Mouse (Mus musculus): ENCODE results near the gene Tgfbi. TPM values are rescaled to one million over a fixed set of nuclear protein-coding genes. Genes with fewer than 3 reads are reported as not detected.

Gene Tgfbi
- polyA plus RNA-seq (2015; fragmentation: Nextera tagmentation; extraction: Ambion mirVana) = 64.4 and 68.3 TPM in 2 replicates

GRCm38 (mm10) chr13:56609103-56609856 is at the start of gene Tgfbi:
Gene Tgfbi, plus strand, starts transcription at chr13:56609523.
- Histone ChIP-seq H3K9me3 (replicated peaks) (no peaks in the 10 kb centered on the region), H3K4me2 (replicated peaks) (peak within 1 kb of the TSS; percentile 97), H3K27ac (replicated peaks) (0 out of 2 replicates have a peak within 1 kb of the TSS, but pooled peaks have one; percentile 78), H3K9ac (peak within 1 kb of the TSS; percentile 50), H3K4me3 (replicated peaks) (peak within 1 kb of the TSS; percentile 50), H3K27me3 (0 out of 2 replicates have a peak, but pooled peaks cover 14% of the 10 kb centered on the region), H3K36me3 (no peaks in the 10 kb centered on the region), H3K4me1 (peaks cover 75% of the 10 kb centered on the region)
- peak; percentile 61 for ATAC-seq (ENCODE audit: insufficient number of reproducible peaks, low FRiP score, low TSS enrichment, low read depth)
- 2% methylated on average over 36 of the region's 36 CpGs for WGBS

GRCm38 (mm10) chr13:56559841-56560370 is 49.4 kb upstream of the Tgfbi start:
- Histone ChIP-seq H3K36me3 (no peaks in the 10 kb centered on the region), H3K4me1 (no peaks in the 10 kb centered on the region), H3K4me3 (replicated peaks) (no peak overlapping the region), H3K27ac (replicated peaks) (no peak overlapping the region), H3K9me3 (replicated peaks) (no peaks in the 10 kb centered on the region), H3K27me3 (no peaks in the 10 kb centered on the region), H3K4me2 (replicated peaks) (no peak overlapping the region), H3K9ac (no peak overlapping the region)
- ATAC-seq (ENCODE audit: insufficient number of reproducible peaks, low FRiP score, low TSS enrichment, low read depth) = no peak
- 75% methylated on average over 6 of the region's 6 CpGs for WGBS

GRCm38 (mm10) chr13:56561129-56561528 is 48.2 kb upstream of the Tgfbi start:
- 56% methylated on average over 8 of the region's 8 CpGs for WGBS
- ATAC-seq (ENCODE audit: insufficient number of reproducible peaks, low FRiP score, low TSS enrichment, low read depth) = no peak
- Histone ChIP-seq H3K27ac (replicated peaks) (no peak overlapping the region), H3K36me3 (no peaks in the 10 kb centered on the region), H3K4me2 (replicated peaks) (no peak overlapping the region), H3K9me3 (replicated peaks) (no peaks in the 10 kb centered on the region), H3K4me1 (peaks cover under 1% of the 10 kb centered on the region; the same call in 1 of the 2 replicates), H3K4me3 (replicated peaks) (no peak overlapping the region), H3K9ac (no peak overlapping the region), H3K27me3 (no peaks in the 10 kb centered on the region)

GRCm38 (mm10) chr13:56563075-56563474 is 46.2 kb upstream of the Tgfbi start:
- WGBS = 33% methylated on average over 6 of the region's 6 CpGs
- no peak overlapping the region for H3K4me3 ChIP-seq (replicated peaks)
- no peaks in the 10 kb centered on the region for H3K36me3 ChIP-seq
- no peaks in the 10 kb centered on the region for H3K9me3 ChIP-seq (replicated peaks)
- peaks cover 6% of the 10 kb centered on the region for H3K4me1 ChIP-seq
- H3K27ac ChIP-seq (replicated peaks) = no peak overlapping the region
- H3K4me2 ChIP-seq (replicated peaks) = no peak overlapping the region
- no peak overlapping the region for H3K9ac ChIP-seq
- ATAC-seq (ENCODE audit: insufficient number of reproducible peaks, low FRiP score, low TSS enrichment, low read depth) = no peak
- H3K27me3 ChIP-seq = no peaks in the 10 kb centered on the region

GRCm38 (mm10) chr13:56566336-56566735 is 43.0 kb upstream of the Tgfbi start:
- 33% methylated on average over 10 of the region's 10 CpGs for WGBS
- Histone ChIP-seq H3K4me2 (replicated peaks) (no peak overlapping the region), H3K27ac (replicated peaks) (peak overlapping the region; percentile 17; the same call in 1 of the 2 replicates), H3K9me3 (replicated peaks) (no peaks in the 10 kb centered on the region), H3K4me1 (peaks cover 6% of the 10 kb centered on the region), H3K4me3 (replicated peaks) (no peak overlapping the region), H3K36me3 (no peaks in the 10 kb centered on the region), H3K27me3 (no peaks in the 10 kb centered on the region), H3K9ac (no peak overlapping the region)
- ATAC-seq (ENCODE audit: insufficient number of reproducible peaks, low FRiP score, low TSS enrichment, low read depth) = 0 out of 2 replicates have a peak, but pooled peaks have one; percentile 15

GRCm38 (mm10) chr13:56571645-56572044 is 37.7 kb upstream of the Tgfbi start:
- no peak for ATAC-seq (ENCODE audit: insufficient number of reproducible peaks, low FRiP score, low TSS enrichment, low read depth)

GRCm38 (mm10) chr13:56575074-56575473 is 34.2 kb upstream of the Tgfbi start:
- no peak overlapping the region for H3K9ac ChIP-seq
- peaks cover 30% of the 10 kb centered on the region for H3K4me1 ChIP-seq
- H3K4me3 ChIP-seq (replicated peaks) = no peak overlapping the region
- H3K9me3 ChIP-seq (replicated peaks) = no peaks in the 10 kb centered on the region
- no peak for ATAC-seq (ENCODE audit: insufficient number of reproducible peaks, low FRiP score, low TSS enrichment, low read depth)
- no peak overlapping the region for H3K27ac ChIP-seq (replicated peaks)
- H3K4me2 ChIP-seq (replicated peaks) = no peak overlapping the region
- no peaks in the 10 kb centered on the region for H3K36me3 ChIP-seq
- no peaks in the 10 kb centered on the region for H3K27me3 ChIP-seq
- 76% methylated on average over 4 of the region's 4 CpGs for WGBS

More at GRCm38 (mm10) chr13:56571645-56572044, 37.7 kb upstream of the Tgfbi start:
- Histone ChIP-seq H3K36me3 (no peaks in the 10 kb centered on the region), H3K4me3 (replicated peaks) (no peak overlapping the region), H3K9me3 (replicated peaks) (no peaks in the 10 kb centered on the region), H3K4me1 (peaks cover 29% of the 10 kb centered on the region), H3K27ac (replicated peaks) (no peak overlapping the region), H3K4me2 (replicated peaks) (no peak overlapping the region), H3K9ac (no peak overlapping the region), H3K27me3 (no peaks in the 10 kb centered on the region)
- 82% methylated on average over 8 of the region's 8 CpGs for WGBS

- H3K4me1 ChIP-seq = peaks cover 34% of the 10 kb centered on the region
- no peaks in the 10 kb centered on the region for H3K9me3 ChIP-seq (replicated peaks)
- H3K4me2 ChIP-seq (replicated peaks) = no peak overlapping the region
- no peak overlapping the region for H3K9ac ChIP-seq
- no peaks in the 10 kb centered on the region for H3K27me3 ChIP-seq
- no peaks in the 10 kb centered on the region for H3K36me3 ChIP-seq
- peak overlapping the region; percentile 78 for H3K27ac ChIP-seq (replicated peaks)
- no peak overlapping the region for H3K4me3 ChIP-seq (replicated peaks)
- WGBS = 45% methylated on average over 12 of the region's 12 CpGs
- 0 out of 2 replicates have a peak, but pooled peaks have one; percentile 52 for ATAC-seq (ENCODE audit: insufficient number of reproducible peaks, low FRiP score, low TSS enrichment, low read depth)
Measured at GRCm38 (mm10) chr13:56575701-56576321, 33.5 kb upstream of the Tgfbi start.

GRCm38 (mm10) chr13:56578097-56578496 is 31.2 kb upstream of the Tgfbi start:
- H3K9ac ChIP-seq = no peak overlapping the region
- peaks cover 44% of the 10 kb centered on the region for H3K4me1 ChIP-seq
- no peak overlapping the region for H3K4me3 ChIP-seq (replicated peaks)
- H3K36me3 ChIP-seq = no peaks in the 10 kb centered on the region
- H3K27me3 ChIP-seq = no peaks in the 10 kb centered on the region
- no peak for ATAC-seq (ENCODE audit: insufficient number of reproducible peaks, low FRiP score, low TSS enrichment, low read depth)
- no peak overlapping the region for H3K4me2 ChIP-seq (replicated peaks)
- H3K9me3 ChIP-seq (replicated peaks) = no peaks in the 10 kb centered on the region
- no peak overlapping the region for H3K27ac ChIP-seq (replicated peaks)
- 71% methylated on average over 5 of the region's 5 CpGs for WGBS

GRCm38 (mm10) chr13:56580450-56580849 is 28.9 kb upstream of the Tgfbi start:
- Histone ChIP-seq H3K36me3 (no peaks in the 10 kb centered on the region), H3K9ac (no peak overlapping the region), H3K4me1 (peaks cover 40% of the 10 kb centered on the region), H3K27me3 (no peaks in the 10 kb centered on the region), H3K27ac (replicated peaks) (peak overlapping the region; percentile 91; the same call in 1 of the 2 replicates), H3K4me3 (replicated peaks) (no peak overlapping the region), H3K9me3 (replicated peaks) (no peaks in the 10 kb centered on the region), H3K4me2 (replicated peaks) (no peak overlapping the region)
- no peak for ATAC-seq (ENCODE audit: insufficient number of reproducible peaks, low FRiP score, low TSS enrichment, low read depth)
- WGBS = 70% methylated on average over 5 of the region's 5 CpGs

GRCm38 (mm10) chr13:56581512-56581911 is 27.8 kb upstream of the Tgfbi start:
- 13% methylated on average over 3 of the region's 3 CpGs for WGBS
- ATAC-seq (ENCODE audit: insufficient number of reproducible peaks, low FRiP score, low TSS enrichment, low read depth) = no peak
- no peaks in the 10 kb centered on the region for H3K9me3 ChIP-seq (replicated peaks)
- H3K4me2 ChIP-seq (replicated peaks) = no peak overlapping the region
- H3K27me3 ChIP-seq = no peaks in the 10 kb centered on the region
- H3K9ac ChIP-seq = no peak overlapping the region
- peak overlapping the region; percentile 91 for H3K27ac ChIP-seq (replicated peaks)
- no peak overlapping the region for H3K4me3 ChIP-seq (replicated peaks)
- H3K36me3 ChIP-seq = no peaks in the 10 kb centered on the region
- peaks cover 30% of the 10 kb centered on the region for H3K4me1 ChIP-seq
